Mouse (Mus musculus): Measurements from ENCODE around the gene Dnajc5.

GRCm38 (mm10) chr2:181580131-181580772 lies 60.0 kb downstream of the Dnajc5 start:
- TF ChIP-seq CTCF (conservative IDR thresholded peaks at IDR 0.05; ENCODE audit: low read length), result no peak
- no peak for TF ChIP-seq NANOG (IDR thresholded peaks at IDR 0.05; ENCODE audit: borderline replicate concordance, low read length)
- TF ChIP-seq POU5F1 (IDR thresholded peaks at IDR 0.05; ENCODE audit: borderline replicate concordance, low read length), result no peak
